Mouse (Mus musculus) T-cell, adult 2 months (primary cell): ENCODE results near the gene Reg3a.
"Not testable (repeated sequence)": the region's sequence is repeated elsewhere in the genome, so short reads cannot be mapped to it uniquely, and the experiment has no call there.

ENCODE experiments used
- DNase-seq: peaks from one replicate; pipeline ENCODE4 v3.0.0; 2022; ENCODE audit warnings: low spot score

Gene Reg3a

DNA sequence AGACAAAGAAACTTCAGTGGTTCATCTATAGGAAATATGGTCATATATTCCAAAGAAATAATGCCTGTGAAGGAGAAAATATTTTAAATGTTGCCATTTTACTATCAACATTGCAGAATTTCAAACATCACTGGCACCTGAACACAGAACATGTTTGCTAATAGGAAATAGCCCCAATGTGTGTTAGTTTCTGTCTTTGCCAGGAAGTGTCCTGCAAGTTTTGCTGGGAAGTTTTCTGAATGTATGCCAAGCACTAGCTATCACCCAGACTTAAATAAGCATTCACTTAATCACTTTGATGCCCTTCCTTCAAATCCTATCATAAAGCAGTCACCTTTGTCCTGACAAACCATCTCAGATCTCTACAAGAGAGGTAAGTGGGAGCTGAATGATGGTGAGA lies at the start of gene Reg3a:
TSS of gene Reg3a (plus strand) at position 301 of the 400 bp plus-strand sequence.
- no peak for DNase-seq

DNA sequence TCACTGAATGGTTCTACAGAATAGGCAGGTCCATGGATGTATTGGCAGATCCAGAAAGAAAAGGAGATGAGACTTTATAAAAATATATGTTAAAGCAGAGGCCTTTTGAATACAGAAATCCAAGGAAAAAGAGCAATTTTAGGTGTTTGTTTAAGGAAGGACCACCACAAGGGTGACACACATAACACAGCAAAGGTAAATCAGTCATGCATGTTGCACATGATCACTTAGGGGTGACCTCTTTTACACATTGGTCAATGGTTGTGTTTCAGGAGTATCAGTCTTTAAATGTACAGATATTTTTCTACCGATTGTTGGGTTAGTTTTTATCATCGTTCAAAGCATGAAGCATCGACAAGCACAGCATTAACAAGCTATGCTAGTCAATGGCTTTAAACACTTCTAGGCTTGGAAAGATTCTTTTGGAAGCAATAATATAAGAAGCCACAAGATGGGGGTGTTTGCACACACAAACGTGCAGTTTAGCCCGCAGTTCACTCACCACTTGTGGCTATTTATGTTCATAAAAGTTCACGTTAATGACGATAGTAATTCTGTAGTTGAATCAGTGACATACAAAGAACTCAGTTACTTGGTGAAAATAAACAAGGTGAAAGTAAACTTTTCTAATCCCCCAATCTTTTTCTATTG lies 48.5 kb upstream of the Reg3a start:
- DNase-seq = no peak

DNA sequence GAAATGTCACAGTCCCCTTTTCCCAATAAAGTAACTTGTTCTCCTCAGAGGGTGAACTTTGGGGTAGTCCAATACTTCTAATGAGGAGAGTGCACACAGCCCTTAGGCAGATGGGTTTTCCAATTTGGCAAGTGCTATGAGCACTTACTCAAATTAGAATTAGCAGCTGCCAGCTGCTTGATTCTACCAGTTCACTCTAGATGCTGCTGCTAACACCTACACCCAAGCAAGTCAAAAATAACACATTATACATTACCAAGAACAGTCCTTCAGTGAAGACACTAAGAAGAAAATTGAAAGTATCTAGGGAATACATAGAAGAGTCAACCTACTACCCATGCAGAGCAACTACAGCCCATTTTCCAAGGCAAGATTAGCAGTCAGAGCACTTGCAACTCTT lies 40.2 kb upstream of the Reg3a start:
- no peak for DNase-seq

DNA sequence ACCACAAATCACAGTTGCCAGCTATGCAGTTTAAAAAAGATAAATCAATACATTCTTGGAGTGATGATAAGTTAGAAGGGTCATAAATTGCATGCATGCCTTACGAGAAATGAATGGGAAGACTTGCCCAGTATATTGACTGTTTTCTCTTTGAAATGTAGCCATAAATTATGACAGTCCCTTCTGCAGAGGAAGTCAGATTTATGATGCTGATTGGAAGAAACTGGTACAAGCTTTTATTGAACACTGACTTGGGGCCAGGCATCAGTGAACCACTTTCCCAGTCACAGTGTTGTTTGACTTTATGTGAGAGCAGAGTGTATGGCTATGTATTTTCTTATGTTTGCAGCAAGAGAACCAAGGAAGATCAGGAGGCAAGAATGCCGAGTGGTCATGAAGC lies 38.8 kb upstream of the Reg3a start:
- no peak for DNase-seq

DNA sequence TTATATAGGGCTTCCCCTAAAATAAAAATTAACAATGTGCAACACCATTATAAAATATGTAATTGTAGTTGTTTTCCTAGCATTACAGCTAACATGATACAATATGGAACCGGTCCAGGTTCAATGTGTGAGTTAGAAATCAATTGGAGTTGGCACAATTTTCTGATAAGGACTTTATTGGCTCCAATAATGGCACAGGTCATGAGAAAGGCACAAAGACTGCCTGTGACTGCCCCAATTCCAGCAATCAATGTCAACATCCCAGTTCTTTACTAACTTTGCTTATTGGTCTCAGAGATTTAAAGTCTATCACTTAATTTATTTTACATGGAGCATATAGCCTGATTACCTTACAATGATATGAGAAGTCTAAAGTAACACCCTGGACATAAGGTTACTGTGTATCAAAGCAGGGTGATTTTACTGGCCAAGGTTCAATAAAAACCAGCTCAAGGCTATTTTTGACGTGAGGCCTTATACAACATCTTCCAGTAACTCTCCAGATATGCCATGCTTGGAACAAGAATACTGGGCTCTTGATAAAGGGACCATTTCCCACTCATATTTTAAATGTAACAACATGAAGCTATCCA lies 18.4 kb upstream of the Reg3a start:
- DNase-seq = no peak

DNA sequence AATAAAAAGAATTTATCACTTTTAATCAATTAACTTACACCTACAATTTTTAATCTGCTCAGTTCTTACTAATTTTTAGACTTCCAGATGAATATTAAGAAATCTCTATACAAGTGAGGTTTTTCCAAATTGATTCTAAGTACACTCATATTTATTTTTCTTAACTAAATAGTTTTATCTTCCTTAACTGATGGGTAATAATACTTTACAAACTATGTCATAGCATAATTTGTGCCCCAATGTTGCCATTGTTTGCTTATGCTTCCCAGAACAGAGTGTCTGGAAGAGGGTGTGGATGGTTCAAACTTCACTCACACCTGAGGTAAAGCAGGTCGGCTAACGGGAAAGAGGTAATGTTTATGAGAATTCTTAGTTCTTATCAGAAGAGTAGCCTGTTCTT lies 10.2 kb upstream of the Reg3a start, which contains the start of gene Reg3b:
TSS of gene Reg3b (plus strand) at position 301 of the 400 bp plus-strand sequence.
- DNase-seq = no peak

DNA sequence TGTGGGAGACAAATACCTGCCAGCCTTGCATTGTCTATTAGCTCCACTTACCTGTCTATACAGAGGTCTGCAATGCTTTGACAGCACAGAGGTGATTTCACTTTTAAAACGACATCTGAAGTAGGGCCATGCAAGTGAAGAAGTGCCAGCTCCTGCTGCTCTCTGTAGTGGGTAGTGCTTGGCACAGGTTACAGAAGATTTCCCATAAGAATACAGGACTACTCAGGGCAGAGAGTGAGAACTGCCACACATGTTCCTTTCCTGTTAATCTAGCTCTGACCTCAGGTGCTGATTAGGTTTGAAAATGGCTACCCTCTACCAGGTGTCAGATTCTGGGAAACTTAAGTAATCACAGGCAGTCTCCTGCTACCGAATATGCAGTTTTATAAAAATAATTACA lies 1.7 kb upstream of the Reg3a start, which contains the start of gene Reg3d:
TSS of gene Reg3d (minus strand) at position 101 of the 400 bp plus-strand sequence.
- DNase-seq = no peak

DNA sequence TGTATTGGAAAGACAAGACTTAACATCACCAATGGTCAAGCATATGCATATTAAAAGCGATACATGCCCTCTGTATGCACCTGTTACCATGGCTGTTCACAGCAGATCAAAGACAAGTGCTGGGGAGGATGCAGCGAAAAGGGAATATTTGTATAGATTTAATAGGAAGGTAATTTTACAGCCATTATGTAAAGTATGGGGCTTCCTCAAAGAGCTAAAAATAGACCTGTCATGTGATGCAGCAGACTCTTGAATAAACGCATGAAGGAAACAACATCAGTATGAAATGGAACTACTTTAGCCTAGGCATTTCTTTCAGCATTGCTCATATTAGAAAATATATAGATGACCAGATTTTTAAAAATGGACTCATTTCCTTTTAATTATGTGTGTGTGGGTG lies 5.1 kb downstream of the Reg3a start:
- no peak for DNase-seq

DNA sequence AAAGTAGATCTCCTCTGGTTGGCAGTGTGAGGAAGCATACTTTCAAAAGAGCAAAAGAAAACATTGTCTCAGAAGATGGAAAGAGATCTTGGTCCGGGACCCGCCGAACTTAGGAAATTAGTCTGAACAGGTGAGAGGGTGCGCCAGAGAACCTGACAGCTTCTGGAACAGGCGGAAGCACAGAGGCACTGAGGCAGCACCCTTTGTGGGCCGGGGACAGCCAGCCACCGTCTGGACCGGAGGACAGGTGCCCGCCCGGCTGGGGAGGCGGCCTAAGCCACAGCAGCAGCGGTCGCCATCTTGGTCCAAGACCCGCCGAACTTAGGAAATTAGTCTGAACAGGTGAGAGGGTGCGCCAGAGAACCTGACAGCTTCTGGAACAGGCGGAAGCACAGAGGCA lies 14.8 kb downstream of the Reg3a start, which contains the start of gene Reg2:
TSS of gene Reg2 (plus strand) at position 301 of the 400 bp plus-strand sequence.
- not testable (repeated sequence) for DNase-seq

DNA sequence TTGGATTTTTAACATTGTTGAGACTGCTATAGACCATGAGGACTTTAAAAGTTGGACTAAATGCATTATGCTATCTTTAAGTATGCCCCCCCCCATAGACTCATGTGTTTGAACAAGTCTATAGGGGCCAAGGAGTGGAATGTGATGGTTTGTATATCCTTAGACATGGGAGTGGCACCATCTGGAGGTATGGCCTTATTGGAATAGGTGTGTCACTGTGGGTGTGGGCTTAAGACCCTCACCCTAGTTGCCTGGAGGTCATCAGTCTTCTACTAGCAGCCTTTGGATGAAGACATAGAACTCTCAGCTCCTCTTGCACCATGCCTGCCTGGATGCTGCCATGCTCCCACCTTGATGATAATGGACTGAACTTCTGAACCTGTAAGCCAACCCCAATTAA lies 41.9 kb downstream of the Reg3a start, which contains the start of gene Reg1:
TSS of gene Reg1 (plus strand) at position 301 of the 400 bp plus-strand sequence.
- DNase-seq = not testable (repeated sequence)

DNA sequence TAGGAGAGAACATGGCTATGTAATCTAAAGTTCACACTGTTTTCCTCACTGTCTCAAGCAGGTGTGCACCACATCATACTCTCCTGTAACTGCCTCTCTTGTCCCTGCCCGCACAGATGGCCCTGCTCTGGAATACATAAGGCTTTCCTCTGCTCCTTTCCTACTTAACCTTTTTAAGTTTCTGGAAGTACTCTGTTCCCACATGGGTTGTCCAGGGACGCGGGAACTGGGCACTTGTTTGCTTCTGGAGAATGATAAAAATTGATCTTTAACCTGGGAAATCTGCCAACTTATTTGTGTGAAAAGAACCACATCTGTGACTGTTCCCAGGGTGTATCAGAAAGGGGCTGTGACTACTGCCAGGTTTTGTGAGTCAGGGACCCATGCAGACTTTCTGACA lies 45.0 kb downstream of the Reg3a start:
- DNase-seq = no peak
